Mouse (Mus musculus): ENCODE measurements around the gene Srpk1. TPM values are rescaled to one million over a fixed set of nuclear protein-coding genes. Genes with fewer than 3 reads are reported as not detected.

Gene Srpk1
- polyA plus RNA-seq, 1 experiment from 2014 or later, result 80.8 TPM

GRCm38 (mm10) chr17:28618775-28619174 lies 3.7 kb downstream of the Srpk1 start:
- ATAC-seq, result no peak
- H3K27me3 ChIP-seq (replicated peaks; ENCODE audit: control insufficient read depth, insufficient read depth, low read length), result no peaks in the 10 kb centered on the region
- H3K9ac ChIP-seq (ENCODE audit: low read depth, low read length), result no peak overlapping the region
- 91% methylated on average over 1 of the region's 1 CpGs for WGBS
- H3K4me1 ChIP-seq (ENCODE audit: control insufficient read depth, insufficient read depth, low read depth, low read length), result peaks cover 17% of the 10 kb centered on the region
- H3K27ac ChIP-seq (ENCODE audit: low read depth, low read length), result no peak overlapping the region
- no peak overlapping the region for H3K4me3 ChIP-seq (ENCODE audit: low read length)
- H3K36me3 ChIP-seq (ENCODE audit: control insufficient read depth, insufficient read depth, low read length), result no peaks in the 10 kb centered on the region; the same call in 1 of the 2 replicates
- no peaks in the 10 kb centered on the region for H3K9me3 ChIP-seq (ENCODE audit: control insufficient read depth, low read length)
- no peak overlapping the region for H3K4me2 ChIP-seq (ENCODE audit: low read length)

DNA sequence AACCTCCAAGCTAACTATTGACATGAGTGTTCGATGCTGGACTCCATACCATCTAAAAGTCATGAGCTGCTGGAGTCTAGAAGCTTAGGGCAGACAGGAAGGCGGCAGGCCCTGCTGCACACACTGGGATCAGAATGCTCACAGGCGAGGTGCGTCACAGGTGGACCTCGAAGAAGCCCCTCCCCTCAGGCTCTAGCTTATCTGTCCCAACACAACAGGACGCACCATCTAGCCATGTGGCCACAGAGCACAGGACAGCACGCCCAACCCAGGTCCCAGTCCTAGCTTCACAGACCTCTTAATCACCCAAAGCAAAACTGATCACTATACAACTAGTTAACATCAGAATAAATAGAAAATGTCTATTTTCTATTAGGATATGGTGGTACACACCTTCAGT lies 4.4 kb downstream of the Srpk1 start:
- Histone ChIP-seq H3K27me3 (replicated peaks; ENCODE audit: control insufficient read depth, insufficient read depth, low read length) (no peaks in the 10 kb centered on the region), H3K36me3 (ENCODE audit: control insufficient read depth, insufficient read depth, low read length) (no peaks in the 10 kb centered on the region; the same call in 1 of the 2 replicates), H3K27ac (ENCODE audit: low read depth, low read length) (no peak overlapping the region), H3K9ac (ENCODE audit: low read depth, low read length) (no peak overlapping the region), H3K4me1 (ENCODE audit: control insufficient read depth, insufficient read depth, low read depth, low read length) (peaks cover 17% of the 10 kb centered on the region), H3K9me3 (ENCODE audit: control insufficient read depth, low read length) (no peaks in the 10 kb centered on the region), H3K4me2 (ENCODE audit: low read length) (no peak overlapping the region), H3K4me3 (ENCODE audit: low read length) (no peak overlapping the region)
- WGBS, result 87% methylated on average over 7 of the region's 7 CpGs
- ATAC-seq, result no peak

DNA sequence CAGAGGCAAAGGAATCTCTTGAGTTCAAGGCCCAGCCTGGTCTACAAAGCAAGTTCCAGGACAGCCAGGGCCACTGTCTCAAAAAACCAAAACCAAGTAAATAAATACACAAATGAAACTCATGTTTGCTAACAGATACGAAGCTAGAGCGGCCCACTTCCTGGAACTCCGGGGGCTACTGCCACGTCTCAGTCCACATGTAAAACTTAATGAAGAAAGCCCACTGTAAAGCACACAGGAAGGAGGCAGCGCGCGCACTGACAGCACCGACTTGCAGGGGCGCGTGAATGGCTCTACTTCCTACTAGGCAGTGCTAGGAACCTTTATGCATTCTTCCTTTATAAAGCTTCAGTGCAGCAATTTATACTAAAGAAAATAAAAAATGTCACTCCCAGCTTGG lies 4.9 kb downstream of the Srpk1 start:
- Histone ChIP-seq H3K27ac (ENCODE audit: low read depth, low read length) (no peak overlapping the region), H3K27me3 (replicated peaks; ENCODE audit: control insufficient read depth, insufficient read depth, low read length) (no peaks in the 10 kb centered on the region), H3K4me3 (ENCODE audit: low read length) (no peak overlapping the region), H3K4me1 (ENCODE audit: control insufficient read depth, insufficient read depth, low read depth, low read length) (peaks cover 16% of the 10 kb centered on the region), H3K9me3 (ENCODE audit: control insufficient read depth, low read length) (no peaks in the 10 kb centered on the region), H3K36me3 (ENCODE audit: control insufficient read depth, insufficient read depth, low read length) (no peaks in the 10 kb centered on the region; the same call in 1 of the 2 replicates), H3K9ac (ENCODE audit: low read depth, low read length) (no peak overlapping the region), H3K4me2 (ENCODE audit: low read length) (no peak overlapping the region)
- 92% methylated on average over 10 of the region's 10 CpGs for WGBS
- no peak for ATAC-seq

- Histone ChIP-seq H3K9me3 (ENCODE audit: control insufficient read depth, low read length) (no peaks in the 10 kb centered on the region), H3K36me3 (ENCODE audit: control insufficient read depth, insufficient read depth, low read length) (no peaks in the 10 kb centered on the region; the same call in 1 of the 2 replicates), H3K9ac (ENCODE audit: low read depth, low read length) (no peak overlapping the region), H3K27me3 (replicated peaks; ENCODE audit: control insufficient read depth, insufficient read depth, low read length) (no peaks in the 10 kb centered on the region), H3K4me2 (ENCODE audit: low read length) (no peak overlapping the region), H3K4me3 (ENCODE audit: low read length) (no peak overlapping the region), H3K27ac (ENCODE audit: low read depth, low read length) (no peak overlapping the region), H3K4me1 (ENCODE audit: control insufficient read depth, insufficient read depth, low read depth, low read length) (peaks cover 3% of the 10 kb centered on the region)
- ATAC-seq, result no peak
- WGBS, result 96% methylated on average over 4 of the region's 4 CpGs
Observed at GRCm38 (mm10) chr17:28615332-28615731, 7.2 kb downstream of the Srpk1 start.

DNA sequence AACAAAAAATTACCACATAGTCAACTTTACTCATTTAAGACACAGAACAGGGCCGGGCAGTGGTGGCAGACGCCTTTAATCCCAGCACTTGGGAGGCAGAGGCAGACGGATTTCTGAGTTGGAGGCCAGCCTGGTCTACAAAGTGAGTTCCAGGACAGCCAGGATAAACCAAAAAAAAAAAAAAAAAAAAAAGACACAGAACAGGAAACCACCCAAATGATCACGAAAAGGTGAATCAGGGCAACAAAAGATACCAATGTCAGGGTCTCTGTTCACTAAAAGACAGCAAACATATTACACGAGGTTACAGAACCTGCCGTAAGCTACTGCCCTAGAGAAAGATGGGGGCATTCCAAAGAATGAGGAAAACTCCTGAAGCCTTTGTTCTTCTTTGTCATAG lies 9.4 kb downstream of the Srpk1 start:
- no peak overlapping the region for H3K4me2 ChIP-seq (ENCODE audit: low read length)
- H3K36me3 ChIP-seq (ENCODE audit: control insufficient read depth, insufficient read depth, low read length), result peaks cover 4% of the 10 kb centered on the region; the same call in 1 of the 2 replicates
- no peaks in the 10 kb centered on the region for H3K27me3 ChIP-seq (replicated peaks; ENCODE audit: control insufficient read depth, insufficient read depth, low read length)
- no peaks in the 10 kb centered on the region for H3K4me1 ChIP-seq (ENCODE audit: control insufficient read depth, insufficient read depth, low read depth, low read length)
- WGBS, result 92% methylated on average over 6 of the region's 6 CpGs
- no peak for ATAC-seq
- no peaks in the 10 kb centered on the region for H3K9me3 ChIP-seq (ENCODE audit: control insufficient read depth, low read length)
- no peak overlapping the region for H3K4me3 ChIP-seq (ENCODE audit: low read length)
- H3K27ac ChIP-seq (ENCODE audit: low read depth, low read length), result no peak overlapping the region
- no peak overlapping the region for H3K9ac ChIP-seq (ENCODE audit: low read depth, low read length)

DNA sequence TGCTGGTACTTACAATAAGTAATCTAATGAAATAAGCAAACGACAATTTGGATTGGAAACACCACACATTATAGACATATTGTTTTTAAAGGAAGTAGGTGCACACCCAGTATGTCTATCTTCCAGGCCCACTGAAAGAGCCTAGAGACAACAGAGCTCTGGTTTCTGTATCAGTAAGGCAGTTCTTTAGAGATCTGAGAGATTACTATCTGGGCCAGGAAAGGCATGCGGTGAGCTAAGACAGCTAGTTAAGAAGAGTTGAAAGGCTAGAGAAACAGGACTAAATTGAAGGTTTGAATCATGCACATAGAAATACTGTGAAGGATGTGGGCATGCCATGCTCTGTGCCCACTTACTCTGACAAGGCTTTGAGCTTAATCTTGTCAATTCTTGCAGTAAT lies 9.9 kb downstream of the Srpk1 start:
- peaks cover 4% of the 10 kb centered on the region; the same call in 1 of the 2 replicates for H3K36me3 ChIP-seq (ENCODE audit: control insufficient read depth, insufficient read depth, low read length)
- no peak overlapping the region for H3K27ac ChIP-seq (ENCODE audit: low read depth, low read length)
- 89% methylated on average over 2 of the region's 2 CpGs for WGBS
- no peak overlapping the region for H3K4me2 ChIP-seq (ENCODE audit: low read length)
- ATAC-seq, result no peak
- H3K4me1 ChIP-seq (ENCODE audit: control insufficient read depth, insufficient read depth, low read depth, low read length), result no peaks in the 10 kb centered on the region
- no peaks in the 10 kb centered on the region for H3K9me3 ChIP-seq (ENCODE audit: control insufficient read depth, low read length)
- H3K27me3 ChIP-seq (replicated peaks; ENCODE audit: control insufficient read depth, insufficient read depth, low read length), result no peaks in the 10 kb centered on the region
- H3K9ac ChIP-seq (ENCODE audit: low read depth, low read length), result no peak overlapping the region
- no peak overlapping the region for H3K4me3 ChIP-seq (ENCODE audit: low read length)

DNA sequence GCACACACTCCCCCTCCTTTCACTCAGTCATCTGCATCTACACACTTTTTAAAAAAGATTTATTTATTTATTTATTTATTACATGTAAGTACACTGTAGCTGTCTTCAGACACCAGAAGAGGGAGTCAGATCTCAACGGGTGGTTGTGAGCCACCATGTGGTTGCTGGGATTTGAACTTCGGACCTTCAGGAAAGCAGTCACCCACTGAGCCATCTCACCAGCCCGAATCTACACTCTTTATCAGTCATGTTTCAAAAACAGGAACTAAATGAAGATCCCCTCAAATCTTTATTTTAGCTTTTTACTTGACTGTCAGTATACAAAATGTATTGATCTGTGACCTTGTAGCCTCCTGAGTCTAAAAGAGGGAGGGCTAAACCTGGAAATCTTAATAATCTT lies 13.0 kb downstream of the Srpk1 start:
- Histone ChIP-seq H3K4me2 (ENCODE audit: low read length) (no peak overlapping the region), H3K27me3 (replicated peaks; ENCODE audit: control insufficient read depth, insufficient read depth, low read length) (no peaks in the 10 kb centered on the region), H3K4me1 (ENCODE audit: control insufficient read depth, insufficient read depth, low read depth, low read length) (no peaks in the 10 kb centered on the region), H3K27ac (ENCODE audit: low read depth, low read length) (no peak overlapping the region), H3K9me3 (ENCODE audit: control insufficient read depth, low read length) (no peaks in the 10 kb centered on the region), H3K36me3 (ENCODE audit: control insufficient read depth, insufficient read depth, low read length) (peaks cover 10% of the 10 kb centered on the region), H3K4me3 (ENCODE audit: low read length) (no peak overlapping the region), H3K9ac (ENCODE audit: low read depth, low read length) (no peak overlapping the region)
- 87% methylated on average over 3 of the region's 3 CpGs for WGBS
- no peak for ATAC-seq

DNA sequence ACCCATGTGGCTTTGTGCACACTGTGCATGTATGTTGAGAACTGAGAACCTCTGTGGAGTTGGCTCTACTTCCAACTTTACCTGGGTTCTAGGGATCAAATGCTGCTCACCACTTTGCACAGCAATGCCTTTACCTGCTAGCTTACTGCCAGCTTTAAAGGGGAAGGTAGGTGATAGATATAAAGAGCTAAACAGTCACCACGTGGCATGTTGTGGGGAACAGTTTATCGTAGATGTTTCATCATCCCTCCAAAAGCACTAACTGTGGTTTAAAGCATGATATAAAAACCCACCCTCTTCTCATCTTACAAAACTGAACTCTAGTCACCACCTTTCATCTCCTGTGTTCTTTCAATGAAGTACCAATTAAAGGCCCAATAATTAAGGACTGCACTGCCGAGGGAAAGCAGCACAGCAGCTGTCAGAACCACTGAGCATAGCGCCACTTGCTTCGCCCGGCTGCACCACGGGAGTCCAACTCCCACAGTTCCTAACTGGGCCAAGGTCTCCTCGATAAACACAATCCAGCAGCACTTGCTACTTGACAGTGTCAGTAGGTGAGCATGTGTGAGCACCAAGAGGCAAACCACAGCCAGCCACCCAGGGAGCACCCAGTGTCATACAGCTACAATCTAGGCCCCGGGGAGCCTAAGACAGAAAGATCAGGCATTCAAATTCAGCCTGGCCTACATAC lies 20.8 kb downstream of the Srpk1 start:
- Histone ChIP-seq H3K4me2 (ENCODE audit: low read length) (no peak overlapping the region), H3K4me1 (ENCODE audit: control insufficient read depth, insufficient read depth, low read depth, low read length) (no peaks in the 10 kb centered on the region), H3K27me3 (replicated peaks; ENCODE audit: control insufficient read depth, insufficient read depth, low read length) (no peaks in the 10 kb centered on the region), H3K9ac (ENCODE audit: low read depth, low read length) (no peak overlapping the region), H3K27ac (ENCODE audit: low read depth, low read length) (no peak overlapping the region), H3K4me3 (ENCODE audit: low read length) (no peak overlapping the region), H3K36me3 (ENCODE audit: control insufficient read depth, insufficient read depth, low read length) (peaks cover 51% of the 10 kb centered on the region), H3K9me3 (ENCODE audit: control insufficient read depth, low read length) (no peaks in the 10 kb centered on the region)
- no peak for ATAC-seq
- 83% methylated on average over 9 of the region's 9 CpGs for WGBS

DNA sequence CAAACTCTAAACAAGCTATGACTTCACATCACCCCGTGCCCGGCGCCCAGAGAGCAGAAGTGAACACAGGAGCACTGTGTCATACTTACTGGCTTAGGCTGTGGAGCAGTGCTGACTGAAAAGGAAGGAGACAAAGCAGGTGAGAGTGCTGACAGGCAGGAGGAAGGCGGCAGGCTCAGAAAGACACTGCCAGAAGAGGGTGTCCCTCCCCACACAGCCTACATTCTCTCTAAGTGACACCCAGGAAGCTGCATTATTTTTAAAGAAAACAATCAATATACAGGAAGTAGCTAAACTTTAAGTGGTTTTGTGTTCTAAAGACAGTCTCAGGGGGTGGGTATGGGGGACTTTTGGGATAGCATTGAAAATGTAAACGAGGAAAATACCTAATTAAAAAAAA lies 21.7 kb downstream of the Srpk1 start:
- H3K4me3 ChIP-seq (ENCODE audit: low read length), result no peak overlapping the region
- no peaks in the 10 kb centered on the region for H3K9me3 ChIP-seq (ENCODE audit: control insufficient read depth, low read length)
- H3K36me3 ChIP-seq (ENCODE audit: control insufficient read depth, insufficient read depth, low read length), result peaks cover 57% of the 10 kb centered on the region
- H3K27ac ChIP-seq (ENCODE audit: low read depth, low read length), result no peak overlapping the region
- H3K4me1 ChIP-seq (ENCODE audit: control insufficient read depth, insufficient read depth, low read depth, low read length), result no peaks in the 10 kb centered on the region
- no peak for ATAC-seq
- H3K27me3 ChIP-seq (replicated peaks; ENCODE audit: control insufficient read depth, insufficient read depth, low read length), result no peaks in the 10 kb centered on the region
- H3K4me2 ChIP-seq (ENCODE audit: low read length), result no peak overlapping the region
- H3K9ac ChIP-seq (ENCODE audit: low read depth, low read length), result no peak overlapping the region
- 94% methylated on average over 5 of the region's 5 CpGs for WGBS
